Mouse (Mus musculus) liver, adult 2 months (tissue): ENCODE measurements at regions not wholly inside any gene's neighbourhood (a gene's known extent, or its start where the extent isn't known, plus 50 kb on each side); places are given as distances from the start of the nearest gene placed in this dataset.
A peak's percentile ranks its signal among the peaks of the same experiment; 100 is the strongest.

Experiments used
- DNase-seq: peaks from one replicate; pipeline ENCODE4 v3.0.0-alpha.2; 2011; ENCODE audit warnings: low read depth, low spot score; ENCODE audit errors: extremely low read depth
- H3K27ac ChIP-seq: fragments of 200-500 bp; replicated peaks from 2 replicates; pipeline ENCODE4 v1.5.1; 2012; ENCODE audit warnings: low read depth, mild to moderate bottlenecking, control low read depth, inconsistent platforms, low read length; ENCODE audit not compliant: insufficient read depth
- H3K27me3 ChIP-seq: fragments of 200-500 bp; 2 replicates; pipeline ENCODE4 v1.6.1; 2012; ENCODE audit warnings: mild to moderate bottlenecking, moderate library complexity, low read length, inconsistent platforms; ENCODE audit not compliant: control insufficient read depth, insufficient read depth
- H3K36me3 ChIP-seq: fragments of 200-500 bp; 2 replicates; pipeline ENCODE4 v1.6.1; 2012; ENCODE audit warnings: low read length, inconsistent platforms; ENCODE audit not compliant: control insufficient read depth, insufficient read depth
- H3K4me1 ChIP-seq: fragments of 200-500 bp; 2 replicates; pipeline ENCODE4 v1.6.1; 2011; ENCODE audit warnings: low read length; ENCODE audit not compliant: control insufficient read depth, insufficient read depth
- H3K4me3 ChIP-seq: fragments of 200-500 bp; 2 replicates; pipeline ENCODE4 v1.5.1; 2011; ENCODE audit warnings: low read depth, mild to moderate bottlenecking, control low read depth, low read length, moderate library complexity; ENCODE audit not compliant: insufficient read depth
- H3K79me2 ChIP-seq: fragments of 200-500 bp; 2 replicates; pipeline ENCODE4 v1.6.1; 2012; ENCODE audit warnings: inconsistent platforms, mild to moderate bottlenecking, low read length, moderate library complexity; ENCODE audit not compliant: control insufficient read depth, insufficient read depth
- H3K9ac ChIP-seq: fragments of 200-500 bp; 2 replicates; pipeline ENCODE4 v1.6.1; 2012; ENCODE audit warnings: low read depth, mild to moderate bottlenecking, control low read depth, inconsistent platforms, low read length
- CTCF ChIP-seq: fragments of 200-500 bp; IDR thresholded peaks from 2 replicates; pipeline ENCODE4 v1.5.1; 2011; ENCODE audit warnings: low read depth, low read length, control low read depth
- POLR2A ChIP-seq: fragments of 200-500 bp; IDR thresholded peaks from 2 replicates; pipeline ENCODE4 v1.6.1; 2011; ENCODE audit warnings: low read length, control low read depth; ENCODE audit not compliant: insufficient read depth; ENCODE audit errors: extremely low read depth
- WGBS: fragments of 180-500 bp; shearing (Covaris S2); methylation state at CpG from one replicate; pipeline ENCODE4 v1.1.7; 2018; 5-methylcytosine and 5-hydroxymethylcytosine counted together

DNA sequence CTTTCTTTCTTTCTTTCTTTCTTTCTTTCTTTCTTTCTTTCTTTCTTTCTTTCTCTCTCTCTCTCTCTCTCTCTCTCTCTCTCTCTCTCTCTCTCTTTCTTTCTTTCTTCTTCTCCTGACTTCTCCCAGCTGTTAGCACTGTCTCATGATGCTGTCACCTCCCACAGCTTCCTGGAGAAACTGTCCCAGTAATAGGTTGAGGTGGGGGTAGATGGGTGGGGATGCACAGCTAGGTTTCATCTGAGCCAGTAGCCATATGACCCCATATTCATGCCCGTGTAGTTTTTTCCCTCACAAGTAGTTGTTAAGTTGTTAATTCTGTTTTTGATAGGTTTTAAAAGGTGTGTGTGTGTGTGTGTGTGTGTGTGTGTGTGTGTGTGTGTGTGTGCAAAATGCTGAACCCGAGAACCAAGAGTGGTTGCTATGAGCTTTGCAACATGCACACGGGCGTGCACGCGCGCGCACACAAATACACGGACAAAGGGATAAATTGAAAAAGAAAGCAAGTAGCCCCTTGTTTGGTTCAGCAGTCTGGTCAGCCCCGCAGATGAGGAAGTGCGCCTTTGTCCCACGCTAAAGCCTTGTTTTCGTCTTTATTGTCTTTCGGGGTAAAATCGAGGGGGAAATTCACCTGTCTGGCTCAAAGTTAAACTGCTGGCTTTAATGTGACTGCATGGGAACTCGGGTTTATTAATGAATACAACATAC, 224.4 kb downstream of the Ndfip2 start:
- Histone ChIP-seq H3K4me3 (no peak overlapping the region; the same call in 1 of the 2 replicates), H3K27ac (no peak overlapping the region), H3K36me3 (no peaks in the 10 kb centered on the region), H3K79me2 (no peaks in the 10 kb centered on the region), H3K27me3 (no peaks in the 10 kb centered on the region), H3K9ac (peak overlapping the region; percentile 15; the same call in 1 of the 2 replicates), H3K4me1 (0 out of 2 replicates have a peak, but pooled peaks cover 2% of the 10 kb centered on the region)
- TF ChIP-seq CTCF = no peak
- no peak for TF ChIP-seq POLR2A
- DNase-seq = no peak
- WGBS = 15% methylated on average over 16 of the region's 16 CpGs

DNA sequence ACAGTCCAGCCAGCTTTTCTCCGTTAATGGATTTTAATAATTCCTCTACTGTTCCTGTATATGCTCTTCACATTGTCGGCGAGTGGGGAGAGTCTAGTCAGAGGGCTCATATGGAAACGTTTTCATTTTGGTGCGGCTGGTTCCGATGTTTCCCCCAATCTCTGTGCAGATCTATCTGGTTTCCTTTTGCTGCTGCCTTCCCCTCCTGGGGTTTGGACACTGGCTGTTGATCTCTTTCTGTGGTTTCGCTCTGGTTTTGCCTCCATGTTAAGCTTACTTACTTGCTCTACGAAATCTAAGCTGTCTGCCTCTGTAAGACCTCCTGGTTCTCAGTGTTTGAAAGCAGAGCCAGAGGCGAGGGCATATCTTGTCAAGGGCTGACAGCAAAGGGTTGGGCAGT, 221.7 kb downstream of the Ndfip2 start:
- Histone ChIP-seq H3K79me2 (no peaks in the 10 kb centered on the region), H3K36me3 (no peaks in the 10 kb centered on the region), H3K4me1 (0 out of 2 replicates have a peak, but pooled peaks cover 2% of the 10 kb centered on the region), H3K9ac (no peak overlapping the region), H3K4me3 (no peak overlapping the region), H3K27ac (no peak overlapping the region), H3K27me3 (no peaks in the 10 kb centered on the region)
- WGBS = 66% methylated on average over 9 of the region's 9 CpGs
- no peak for DNase-seq
- no peak for TF ChIP-seq POLR2A
- no peak for TF ChIP-seq CTCF

DNA sequence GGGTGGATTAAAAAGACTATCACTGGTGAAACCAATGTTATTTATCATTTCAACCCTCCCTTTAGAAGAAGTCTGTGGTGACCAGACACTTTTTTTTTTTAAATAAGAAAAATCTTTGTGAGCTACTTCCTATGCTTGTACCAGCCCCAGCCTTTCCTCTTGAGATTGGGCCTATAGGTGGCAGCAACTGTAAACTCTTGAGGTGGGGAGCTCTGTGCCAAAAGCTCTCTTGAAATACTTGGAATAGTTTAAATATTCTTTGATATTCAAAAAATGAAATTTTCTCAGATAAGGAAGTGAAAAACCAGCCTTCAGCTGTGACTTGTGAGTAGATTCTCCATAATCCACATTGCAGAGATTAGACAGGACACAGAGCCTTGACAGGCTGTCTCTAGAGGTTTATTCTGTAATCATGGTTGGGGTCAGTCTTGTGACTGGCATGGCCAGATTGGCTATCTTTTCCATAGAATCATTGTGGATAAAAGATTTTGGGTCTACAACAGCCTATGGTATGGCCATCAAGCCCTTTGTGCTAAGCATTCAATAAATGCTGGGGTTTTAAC, 216.7 kb downstream of the Ndfip2 start:
- peak; percentile 4 for DNase-seq
- no peaks in the 10 kb centered on the region for H3K36me3 ChIP-seq

DNA sequence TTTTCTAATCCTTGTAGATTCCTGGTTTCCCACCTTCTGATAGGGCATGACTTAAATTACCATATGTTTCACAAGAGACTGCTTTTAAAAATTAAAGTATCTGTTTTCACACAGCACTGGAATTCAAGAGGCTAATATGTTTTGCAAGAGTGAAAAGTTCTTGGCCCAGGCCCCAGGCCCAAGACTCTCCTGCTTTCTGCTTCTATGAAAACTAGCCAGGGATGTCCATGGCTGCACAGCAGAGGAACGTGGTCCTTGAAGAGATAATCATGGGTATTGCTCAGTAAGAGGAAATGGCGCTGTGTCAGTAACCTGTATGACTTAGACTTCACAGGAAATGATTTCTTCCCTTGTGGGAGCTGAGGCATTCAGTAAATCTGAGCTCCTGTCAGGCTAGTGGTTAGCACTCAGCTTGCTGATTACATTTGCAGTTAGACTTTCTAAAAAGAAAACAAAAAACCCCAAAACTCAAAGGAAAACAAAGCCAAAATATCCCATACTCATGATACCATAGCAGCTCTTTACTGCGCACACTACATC, 190.6 kb downstream of the Ndfip2 start:
- Histone ChIP-seq H3K9ac (no peak overlapping the region), H3K79me2 (no peaks in the 10 kb centered on the region), H3K27me3 (no peaks in the 10 kb centered on the region), H3K36me3 (no peaks in the 10 kb centered on the region), H3K27ac (no peak overlapping the region), H3K4me3 (no peak overlapping the region), H3K4me1 (no peaks in the 10 kb centered on the region)
- WGBS = 78% methylated on average over 3 of the region's 3 CpGs
- no peak for DNase-seq
- TF ChIP-seq CTCF (no peak), POLR2A (no peak)

More for the DNA sequence above, 216.7 kb downstream of the Ndfip2 start:
- H3K79me2 ChIP-seq = no peaks in the 10 kb centered on the region
- H3K27me3 ChIP-seq = no peaks in the 10 kb centered on the region
- no peak overlapping the region for H3K4me3 ChIP-seq
- no peaks in the 10 kb centered on the region for H3K4me1 ChIP-seq
- no peak for TF ChIP-seq CTCF
- no peak for TF ChIP-seq POLR2A
- no peak overlapping the region for H3K27ac ChIP-seq
- no peak overlapping the region for H3K9ac ChIP-seq

DNA sequence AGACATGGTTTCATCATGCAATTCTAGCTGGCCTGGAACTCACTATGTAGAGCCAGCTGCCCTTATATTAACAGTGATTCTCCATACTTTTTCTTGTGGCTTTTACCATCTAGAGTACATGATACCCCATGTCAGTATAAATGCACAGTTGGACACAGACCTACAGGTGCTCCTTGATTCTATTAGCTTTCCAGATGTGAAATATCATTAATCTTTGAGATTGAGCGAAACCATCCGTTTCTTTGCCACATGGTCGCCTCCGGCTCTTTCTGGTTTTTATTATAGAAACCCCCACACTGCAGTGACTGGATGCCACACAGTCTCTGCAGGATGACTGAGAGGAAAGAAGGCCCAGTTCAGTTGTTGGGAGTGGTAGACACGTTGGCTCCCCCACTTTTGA, 188.7 kb downstream of the Ndfip2 start:
- WGBS = 90% methylated on average over 5 of the region's 5 CpGs
- TF ChIP-seq CTCF = no peak
- no peak for TF ChIP-seq POLR2A
- H3K9ac ChIP-seq = no peak overlapping the region
- H3K27ac ChIP-seq = no peak overlapping the region
- no peaks in the 10 kb centered on the region for H3K79me2 ChIP-seq
- no peaks in the 10 kb centered on the region for H3K4me1 ChIP-seq
- no peak for DNase-seq
- H3K4me3 ChIP-seq = no peak overlapping the region
- no peaks in the 10 kb centered on the region for H3K27me3 ChIP-seq
- H3K36me3 ChIP-seq = no peaks in the 10 kb centered on the region

DNA sequence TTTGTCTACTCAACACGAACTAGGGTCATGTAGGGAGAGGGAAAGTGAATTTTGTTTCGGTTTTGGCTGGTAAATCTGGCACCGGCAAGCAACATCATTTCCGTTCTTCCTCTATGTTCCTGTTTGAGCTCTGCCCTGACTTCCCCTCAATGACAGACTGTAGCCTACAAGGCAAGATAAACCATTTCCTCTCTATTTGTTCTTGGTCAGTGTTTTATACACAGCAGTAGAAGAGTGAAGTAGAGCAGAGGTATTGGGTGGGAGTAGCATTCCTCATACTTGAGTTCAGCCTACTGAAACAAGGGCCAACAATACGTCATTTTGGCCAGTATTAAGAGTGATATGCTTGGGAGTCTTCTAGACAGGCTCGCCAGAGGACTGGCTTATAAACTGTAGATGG, 177.0 kb downstream of the Ndfip2 start:
- WGBS = 68% methylated on average over 6 of the region's 6 CpGs
- Histone ChIP-seq H3K27ac (no peak overlapping the region), H3K4me3 (no peak overlapping the region), H3K27me3 (no peaks in the 10 kb centered on the region), H3K36me3 (no peaks in the 10 kb centered on the region), H3K79me2 (no peaks in the 10 kb centered on the region), H3K9ac (no peak overlapping the region), H3K4me1 (no peaks in the 10 kb centered on the region)
- DNase-seq = peak; percentile 42
- no peak for TF ChIP-seq CTCF
- no peak for TF ChIP-seq POLR2A
